In genomic region chr6:51880778-51881177, GRCm38 (mm10) we compare ENCODE assay signal across 9 mouse cellular contexts.
DNase-seq lines count a peak whose midpoint lies in the region; ATAC-seq and TF ChIP-seq lines count a peak whose summit lies in the region.
"Had no signal": no experiment of that assay in that cellular context is flagged by ENCODE, and none has a peak within 500 bp of the region (broad histone marks: within the 10 kb centered on the region; RNA-seq: fewer than 3 reads in every experiment).

No protein-coding gene starts in this region.

- H3K4me3 ChIP-seq in neural tube, embryonic 11.5 days (ENCODE audit: low read depth, low read length) = no peak overlapping the region
- no peak overlapping the region for H3K4me3 ChIP-seq in intestine, embryonic 15.5 days (replicated peaks)
- H3K4me3 ChIP-seq in liver, embryonic 11.5 days (ENCODE audit: low read depth, low read length) = no peak overlapping the region
- H3K4me3 ChIP-seq in stomach, postnatal 0 days (ENCODE audit: low read depth, low read length) = no peak overlapping the region
- no peak overlapping the region for H3K4me3 ChIP-seq in layer of hippocampus, adult 2 months
- H3K4me3 ChIP-seq: hindbrain, embryonic 15.5 days had no signal

- TF ChIP-seq CTCF in stomach, postnatal 0 days (IDR thresholded peaks at IDR 0.05; ENCODE audit: low read depth) = no peak
- TF ChIP-seq CTCF in layer of hippocampus, adult 2 months (conservative IDR thresholded peaks at IDR 0.05) = no peak

- ATAC-seq in neural tube, embryonic 11.5 days (ENCODE audit: insufficient read depth, low FRiP score, low TSS enrichment) = no peak
- no peak for ATAC-seq in intestine, embryonic 15.5 days
- ATAC-seq in liver, embryonic 11.5 days (replicated peaks; ENCODE audit: low FRiP score) = peak; percentile 32; the same call in 1 of the 2 replicates
- ATAC-seq in stomach, postnatal 0 days (ENCODE audit: low FRiP score, low TSS enrichment) = no peak
- no peak for ATAC-seq in inflammation-experienced regulatory T-cells, adult 6 months

- H3K36me3 ChIP-seq in neural tube, embryonic 11.5 days (ENCODE audit: control insufficient read depth, insufficient read depth, low read length) = no peaks in the 10 kb centered on the region
- no peaks in the 10 kb centered on the region for H3K36me3 ChIP-seq in intestine, embryonic 15.5 days
- no peaks in the 10 kb centered on the region for H3K36me3 ChIP-seq in liver, embryonic 11.5 days (ENCODE audit: control insufficient read depth, insufficient read depth, low read length)
- H3K36me3 ChIP-seq in stomach, postnatal 0 days (ENCODE audit: control insufficient read depth, insufficient read depth, low read length) = no peaks in the 10 kb centered on the region
- H3K36me3 ChIP-seq: hindbrain, embryonic 15.5 days had no signal

- DNase-seq in neural tube, embryonic 11.5 days (ENCODE audit: low spot score) = no peak
- DNase-seq in neural tube, embryonic 10.5 days (ENCODE audit: extremely low spot score, low spot score) = no peak
- DNase-seq in liver, embryonic 11.5 days (ENCODE audit: low spot score) = no peak
- peak; percentile 40 for DNase-seq in stomach, postnatal 0 days (ENCODE audit: low spot score)
- DNase-seq in frontal cortex, adult 2 months (ENCODE audit: extremely low spot score in 1 of 2, low spot score in 1 of 2) = no peak
- DNase-seq in layer of hippocampus, adult 2 months (ENCODE audit: low spot score in 2 of 2) = no peak

- no peak overlapping the region for H3K9ac ChIP-seq in neural tube, embryonic 11.5 days (ENCODE audit: low read length)
- no peak overlapping the region for H3K9ac ChIP-seq in intestine, embryonic 15.5 days
- H3K9ac ChIP-seq in liver, embryonic 11.5 days (ENCODE audit: low read depth, low read length) = no peak overlapping the region
- H3K9ac ChIP-seq in stomach, postnatal 0 days (ENCODE audit: low read length) = no peak overlapping the region
- H3K9ac ChIP-seq: hindbrain, embryonic 15.5 days had no signal

- no peaks in the 10 kb centered on the region for H3K9me3 ChIP-seq in neural tube, embryonic 11.5 days (ENCODE audit: control insufficient read depth, low read length)
- H3K9me3 ChIP-seq in intestine, embryonic 15.5 days = no peaks in the 10 kb centered on the region
- H3K9me3 ChIP-seq in liver, embryonic 11.5 days (ENCODE audit: control insufficient read depth, low read length) = no peaks in the 10 kb centered on the region
- H3K9me3 ChIP-seq in stomach, postnatal 0 days (ENCODE audit: control insufficient read depth, low read length) = no peaks in the 10 kb centered on the region
- H3K9me3 ChIP-seq: hindbrain, embryonic 15.5 days had no signal

- WGBS in neural tube, embryonic 11.5 days = 41% methylated on average over 6 of the region's 6 CpGs
- 45% methylated on average over 6 of the region's 6 CpGs for WGBS in intestine, embryonic 15.5 days
- WGBS in liver, embryonic 11.5 days = 27% methylated on average over 6 of the region's 6 CpGs
- WGBS in stomach, postnatal 0 days = 45% methylated on average over 6 of the region's 6 CpGs

- no peaks in the 10 kb centered on the region for H3K27me3 ChIP-seq in neural tube, embryonic 11.5 days (ENCODE audit: control insufficient read depth, insufficient read depth, low read length)
- H3K27me3 ChIP-seq in intestine, embryonic 15.5 days (replicated peaks) = no peaks in the 10 kb centered on the region
- no peaks in the 10 kb centered on the region for H3K27me3 ChIP-seq in liver, embryonic 11.5 days (replicated peaks; ENCODE audit: control insufficient read depth, insufficient read depth, low read length)
- no peaks in the 10 kb centered on the region for H3K27me3 ChIP-seq in stomach, postnatal 0 days (ENCODE audit: control insufficient read depth, insufficient read depth, low read length)
- H3K27me3 ChIP-seq: hindbrain, embryonic 15.5 days had no signal

- TF ChIP-seq EP300 in stomach, postnatal 0 days (optimal IDR thresholded peaks at IDR 0.05) = no peak

- H3K4me1 ChIP-seq in neural tube, embryonic 11.5 days (ENCODE audit: control insufficient read depth, insufficient read depth, low read length) = peaks cover 20% of the 10 kb centered on the region
- H3K4me1 ChIP-seq in intestine, embryonic 15.5 days (replicated peaks) = peaks cover 8% of the 10 kb centered on the region
- peaks cover 31% of the 10 kb centered on the region for H3K4me1 ChIP-seq in liver, embryonic 11.5 days (replicated peaks; ENCODE audit: control insufficient read depth, insufficient read depth, low read length)
- H3K4me1 ChIP-seq in stomach, postnatal 0 days (replicated peaks; ENCODE audit: control insufficient read depth, insufficient read depth) = peaks cover 7% of the 10 kb centered on the region; the same call in 1 of the 2 replicates

- no peak overlapping the region for H3K4me2 ChIP-seq in neural tube, embryonic 11.5 days (ENCODE audit: low read depth)
- no peak overlapping the region; the same call in 1 of the 2 replicates for H3K4me2 ChIP-seq in intestine, embryonic 15.5 days (replicated peaks)
- peak overlapping the region; percentile 53 for H3K4me2 ChIP-seq in liver, embryonic 11.5 days
- H3K4me2 ChIP-seq in stomach, postnatal 0 days (replicated peaks; ENCODE audit: low read depth) = peak overlapping the region; percentile 34; the same call in 1 of the 2 replicates
- H3K4me2 ChIP-seq: hindbrain, embryonic 15.5 days had no signal

- peak overlapping the region; percentile 11; the same call in 1 of the 2 replicates for H3K27ac ChIP-seq in neural tube, embryonic 11.5 days (ENCODE audit: low read depth, low read length)
- H3K27ac ChIP-seq in intestine, embryonic 15.5 days = peak overlapping the region; percentile 46; the same call in 1 of the 2 replicates
- peak overlapping the region; percentile 69 for H3K27ac ChIP-seq in liver, embryonic 11.5 days (ENCODE audit: low read depth, low read length)
- H3K27ac ChIP-seq in stomach, postnatal 0 days (replicated peaks) = peak overlapping the region; percentile 59
- H3K27ac ChIP-seq in layer of hippocampus, adult 2 months = no peak overlapping the region
- H3K27ac ChIP-seq: hindbrain, embryonic 15.5 days had no signal

Comparison
In these comparisons a context has a peak if more than half of its experiments do, and no peak if none do; other contexts are left out.
1. H3K4me2 ChIP-seq: peak in liver, embryonic 11.5 days (single experiment) and stomach, postnatal 0 days (single experiment); none in neural tube, embryonic 11.5 days (single experiment) and intestine, embryonic 15.5 days (single experiment).